Mouse (Mus musculus): ENCODE data around the gene Hsp90ab1. TPM values are rescaled to one million over a fixed set of nuclear protein-coding genes. Genes with fewer than 3 reads are reported as not detected.

Gene Hsp90ab1
- polyA plus RNA-seq, 1 experiment = 980 TPM

DNA sequence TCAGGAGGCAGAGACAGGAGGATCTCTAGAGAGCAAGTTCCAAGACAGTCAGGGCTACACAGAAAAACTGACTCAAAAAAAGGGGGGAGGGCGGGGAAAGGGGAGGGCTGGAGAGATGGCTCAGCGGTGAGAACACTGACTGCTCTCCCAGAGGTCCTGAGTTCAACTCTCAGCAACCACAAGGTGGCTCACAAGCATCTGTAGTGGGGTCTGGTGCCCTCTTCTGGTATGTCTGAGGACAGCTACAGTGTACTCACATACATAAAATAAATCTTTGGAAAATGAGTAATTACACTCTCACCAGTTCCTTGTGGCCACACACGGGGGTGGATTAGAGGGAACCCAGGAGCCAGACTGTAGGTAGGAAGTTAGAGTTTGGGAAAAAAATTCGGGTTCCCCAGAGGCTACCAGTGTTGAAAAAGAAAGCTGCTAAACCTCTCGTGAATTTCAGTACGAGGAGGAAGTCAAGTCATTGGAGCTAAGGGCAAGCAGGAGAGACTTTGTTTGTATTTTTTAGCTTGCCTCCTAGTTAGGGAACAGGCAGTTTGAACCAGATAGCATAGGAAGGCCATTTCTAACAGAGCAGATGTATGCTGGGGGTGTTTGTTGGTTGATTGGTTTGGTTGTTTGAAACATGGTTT, 9.8 kb upstream of the Hsp90ab1 start:
- Histone ChIP-seq H3K4me1 (ENCODE audit: control insufficient read depth, insufficient read depth, low read length) (peaks cover 4% of the 10 kb centered on the region; the same call in 1 of the 2 replicates), H3K4me3 (ENCODE audit: insufficient read depth, low read length) (no peak overlapping the region), H3K27ac (ENCODE audit: insufficient read depth, low read length) (no peak overlapping the region)
- TF ChIP-seq POLR2A (IDR thresholded peaks at IDR 0.05; ENCODE audit: extremely low read depth, insufficient read depth, low read length) (no peak), CTCF (IDR thresholded peaks at IDR 0.05; ENCODE audit: extremely low read depth, insufficient read depth, low read length) (peak; percentile 49)

- no peak overlapping the region for H3K4me3 ChIP-seq (ENCODE audit: insufficient read depth, low read length)
- H3K27ac ChIP-seq (ENCODE audit: insufficient read depth, low read length) = no peak overlapping the region
- no peak for TF ChIP-seq POLR2A (IDR thresholded peaks at IDR 0.05; ENCODE audit: extremely low read depth, insufficient read depth, low read length)
- no peak for TF ChIP-seq CTCF (IDR thresholded peaks at IDR 0.05; ENCODE audit: extremely low read depth, insufficient read depth, low read length)
- peaks cover 4% of the 10 kb centered on the region; the same call in 1 of the 2 replicates for H3K4me1 ChIP-seq (ENCODE audit: control insufficient read depth, insufficient read depth, low read length)
Observed at GRCm38 (mm10) chr17:45582188-45582587, 9.1 kb upstream of the Hsp90ab1 start.

DNA sequence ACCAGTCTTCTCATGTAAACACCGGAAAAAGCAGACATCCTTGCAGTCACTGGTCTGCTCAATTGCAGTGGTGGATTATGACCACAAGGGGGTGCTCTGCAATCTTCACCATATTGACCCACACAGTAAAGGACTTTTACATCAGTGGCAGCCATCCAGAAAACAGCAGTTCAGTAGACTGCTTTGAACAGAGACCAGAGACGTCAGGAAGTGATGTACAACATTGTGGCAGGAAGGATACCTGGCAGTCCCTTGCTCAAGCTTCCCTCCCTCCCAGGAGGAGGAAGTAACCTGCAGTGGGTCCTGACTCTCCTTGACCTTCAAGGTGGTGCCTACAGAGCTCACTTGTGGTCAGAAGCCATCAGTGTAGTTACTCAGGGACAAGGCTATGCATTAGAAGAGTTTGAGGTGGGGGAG, 8.5 kb upstream of the Hsp90ab1 start:
- TF ChIP-seq CTCF (IDR thresholded peaks at IDR 0.05; ENCODE audit: extremely low read depth, insufficient read depth, low read length) (peak; percentile 77), POLR2A (IDR thresholded peaks at IDR 0.05; ENCODE audit: extremely low read depth, insufficient read depth, low read length) (no peak)
- Histone ChIP-seq H3K4me1 (ENCODE audit: control insufficient read depth, insufficient read depth, low read length) (peaks cover 4% of the 10 kb centered on the region; the same call in 1 of the 2 replicates), H3K4me3 (ENCODE audit: insufficient read depth, low read length) (no peak overlapping the region), H3K27ac (ENCODE audit: insufficient read depth, low read length) (no peak overlapping the region)

- no peak overlapping the region for H3K27ac ChIP-seq (ENCODE audit: insufficient read depth, low read length)
- no peak for TF ChIP-seq POLR2A (IDR thresholded peaks at IDR 0.05; ENCODE audit: extremely low read depth, insufficient read depth, low read length)
- TF ChIP-seq CTCF (IDR thresholded peaks at IDR 0.05; ENCODE audit: extremely low read depth, insufficient read depth, low read length) = no peak
- peaks cover 4% of the 10 kb centered on the region; the same call in 1 of the 2 replicates for H3K4me1 ChIP-seq (ENCODE audit: control insufficient read depth, insufficient read depth, low read length)
- H3K4me3 ChIP-seq (ENCODE audit: insufficient read depth, low read length) = no peak overlapping the region
Observed at GRCm38 (mm10) chr17:45580958-45581477, 7.9 kb upstream of the Hsp90ab1 start.

- Histone ChIP-seq H3K27ac (ENCODE audit: insufficient read depth, low read length) (no peak overlapping the region), H3K4me3 (ENCODE audit: insufficient read depth, low read length) (no peak overlapping the region), H3K4me1 (ENCODE audit: control insufficient read depth, insufficient read depth, low read length) (no peaks in the 10 kb centered on the region; the same call in 1 of the 2 replicates)
- no peak for TF ChIP-seq POLR2A (IDR thresholded peaks at IDR 0.05; ENCODE audit: extremely low read depth, insufficient read depth, low read length)
- TF ChIP-seq CTCF (IDR thresholded peaks at IDR 0.05; ENCODE audit: extremely low read depth, insufficient read depth, low read length) = no peak
Observed at GRCm38 (mm10) chr17:45579554-45579953, 6.5 kb upstream of the Hsp90ab1 start.

DNA sequence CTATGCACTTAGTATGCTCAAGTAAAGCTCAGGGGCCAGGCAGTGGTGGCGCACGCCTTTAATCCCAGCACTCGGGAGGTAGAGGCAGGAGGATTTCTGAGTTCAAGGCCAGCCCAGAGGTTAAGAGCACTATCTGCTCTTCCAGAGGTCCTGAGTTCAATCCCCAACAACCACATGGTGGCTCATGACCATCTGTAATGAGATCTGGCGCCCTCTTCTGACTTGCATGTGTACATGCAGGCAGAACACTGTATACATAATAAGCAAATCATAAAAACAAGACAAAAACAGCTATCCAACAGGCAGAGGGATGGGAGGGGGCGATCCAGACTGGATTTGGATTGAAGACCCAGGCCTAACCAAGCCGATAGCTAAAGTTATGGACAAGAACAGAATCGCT, 5.8 kb upstream of the Hsp90ab1 start:
- H3K4me1 ChIP-seq (ENCODE audit: control insufficient read depth, insufficient read depth, low read length) = no peaks in the 10 kb centered on the region; the same call in 1 of the 2 replicates
- no peak; the same call in 1 of the 2 replicates for TF ChIP-seq CTCF (IDR thresholded peaks at IDR 0.05; ENCODE audit: extremely low read depth, insufficient read depth, low read length)
- TF ChIP-seq POLR2A (IDR thresholded peaks at IDR 0.05; ENCODE audit: extremely low read depth, insufficient read depth, low read length) = no peak
- H3K4me3 ChIP-seq (ENCODE audit: insufficient read depth, low read length) = no peak overlapping the region
- H3K27ac ChIP-seq (ENCODE audit: insufficient read depth, low read length) = no peak overlapping the region

DNA sequence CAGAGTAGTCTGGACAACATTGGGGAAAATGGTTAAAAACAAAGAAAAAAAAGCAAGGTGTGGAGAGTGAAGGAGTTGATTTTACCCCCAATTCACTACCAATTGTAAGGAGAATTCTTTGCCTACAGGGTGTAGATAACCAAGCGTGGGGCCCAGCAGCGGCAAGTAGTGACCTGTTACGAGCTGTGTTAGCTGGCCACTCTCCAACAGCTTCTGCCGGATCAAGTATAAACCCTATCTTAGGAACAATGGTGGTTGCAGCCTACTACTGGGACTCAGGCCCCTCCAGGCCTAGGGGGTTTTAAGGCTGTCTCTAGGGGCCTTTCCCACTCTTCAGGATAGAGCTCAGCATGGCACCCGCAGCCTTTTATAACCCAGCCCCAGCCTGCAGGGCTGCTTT, 5.2 kb upstream of the Hsp90ab1 start:
- Histone ChIP-seq H3K4me1 (ENCODE audit: control insufficient read depth, insufficient read depth, low read length) (no peaks in the 10 kb centered on the region; the same call in 1 of the 2 replicates), H3K27ac (ENCODE audit: insufficient read depth, low read length) (no peak overlapping the region), H3K4me3 (ENCODE audit: insufficient read depth, low read length) (no peak overlapping the region)
- TF ChIP-seq CTCF (IDR thresholded peaks at IDR 0.05; ENCODE audit: extremely low read depth, insufficient read depth, low read length) = no peak
- no peak for TF ChIP-seq POLR2A (IDR thresholded peaks at IDR 0.05; ENCODE audit: extremely low read depth, insufficient read depth, low read length)

- Histone ChIP-seq H3K27ac (ENCODE audit: insufficient read depth, low read length) (no peak overlapping the region), H3K4me3 (ENCODE audit: insufficient read depth, low read length) (no peak overlapping the region), H3K4me1 (ENCODE audit: control insufficient read depth, insufficient read depth, low read length) (peaks cover 2% of the 10 kb centered on the region; the same call in 1 of the 2 replicates)
- TF ChIP-seq CTCF (IDR thresholded peaks at IDR 0.05; ENCODE audit: extremely low read depth, insufficient read depth, low read length) = no peak
- no peak for TF ChIP-seq POLR2A (IDR thresholded peaks at IDR 0.05; ENCODE audit: extremely low read depth, insufficient read depth, low read length)
Observed at GRCm38 (mm10) chr17:45575123-45575897, 2.2 kb upstream of the Hsp90ab1 start.

DNA sequence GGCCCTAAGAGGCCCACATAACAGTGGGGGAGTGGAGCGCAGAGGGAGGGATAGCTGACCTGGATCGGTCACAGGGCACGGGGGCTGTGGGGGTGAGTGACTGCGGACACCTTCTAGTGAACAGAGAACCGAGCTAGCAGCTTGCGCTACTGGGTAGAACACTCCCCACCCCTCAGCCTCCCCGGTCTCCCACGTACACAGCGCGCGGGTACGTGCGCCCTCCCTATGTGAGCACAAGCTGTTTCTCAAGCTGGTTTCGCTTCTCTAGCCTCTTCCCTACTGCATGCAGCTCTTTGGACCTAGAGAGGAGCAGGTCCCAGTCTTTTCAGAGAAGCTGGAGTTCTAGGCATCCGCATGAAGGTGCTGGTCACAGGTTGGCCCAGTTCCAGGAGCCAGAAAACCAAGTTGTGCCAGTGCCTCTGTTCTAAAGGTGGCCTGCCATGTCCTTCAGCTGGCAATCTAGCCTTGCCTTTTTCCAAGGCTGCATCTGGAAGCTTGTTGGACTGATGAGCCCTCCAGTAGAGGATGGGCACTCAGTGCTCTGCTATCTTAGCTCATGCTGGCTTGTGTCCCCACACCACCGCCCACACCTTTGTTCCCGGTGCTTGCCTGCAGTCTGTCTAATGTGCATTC, 1.2 kb upstream of the Hsp90ab1 start:
- peak overlapping the region; percentile 48 for H3K4me3 ChIP-seq (ENCODE audit: insufficient read depth, low read length)
- peak; percentile 66 for TF ChIP-seq POLR2A (IDR thresholded peaks at IDR 0.05; ENCODE audit: extremely low read depth, insufficient read depth, low read length)
- TF ChIP-seq CTCF (IDR thresholded peaks at IDR 0.05; ENCODE audit: extremely low read depth, insufficient read depth, low read length) = no peak
- peaks cover 4% of the 10 kb centered on the region; the same call in 1 of the 2 replicates for H3K4me1 ChIP-seq (ENCODE audit: control insufficient read depth, insufficient read depth, low read length)
- H3K27ac ChIP-seq (ENCODE audit: insufficient read depth, low read length) = peak overlapping the region; percentile 97

Measured in cortical plate, adult 2 months (tissue).